Mouse (Mus musculus): ENCODE measurements at regions not wholly inside any gene's neighbourhood (a gene's known extent, or its start where the extent isn't known, plus 50 kb on each side); places are given as distances from the start of the nearest gene placed in this dataset.

- POLR2A ChIA-PET: interaction anchor here in 1 of 4 experiments (0.6 kb wide), 1 partner anchor 374 kb away, joined by 3 read pairs; no protein-coding TSS in a partner anchor
- CTCF ChIA-PET: no interaction called here
Observed at GRCm38 (mm10) chr12:112395909-112396308, 93.3 kb upstream of the A530016L24Rik start.

GRCm38 (mm10) chr12:112403688-112404240 is 85.5 kb upstream of the A530016L24Rik start:
- POLR2A ChIA-PET: no interaction called here
- CTCF ChIA-PET: no interaction called here

GRCm38 (mm10) chr12:112404338-112404737 is 84.9 kb upstream of the A530016L24Rik start:
- CTCF ChIA-PET: no interaction called here
- POLR2A ChIA-PET: no interaction called here

GRCm38 (mm10) chr12:112405781-112406213 is 83.5 kb upstream of the A530016L24Rik start:
- POLR2A ChIA-PET: no interaction called here
- CTCF ChIA-PET: no interaction called here

GRCm38 (mm10) chr12:112411612-112412350 is 77.5 kb upstream of the A530016L24Rik start:
- ChIA-PET POLR2A (interaction anchor here in 1 of 4 experiments (1.0 to 1.4 kb wide), 3 partner anchors 11 to 128 kb away, joined by 3 to 4 read pairs (median 3); no protein-coding TSS in a partner anchor), CTCF (interaction anchor here in 3 of 4 experiments (0.5 to 2.0 kb wide), 8 partner anchors 10 to 266 kb away, joined by 3 to 8 read pairs (median 3); partner anchors contain the start of gene A530016L24Rik (in 1 of the 3))

GRCm38 (mm10) chr12:112412351-112412697 is 76.9 kb upstream of the A530016L24Rik start:
- CTCF ChIA-PET: interaction anchor here in 2 of 4 experiments (0.7 to 2.0 kb wide), 6 partner anchors 10 to 140 kb away, joined by 3 to 8 read pairs (median 3); partner anchors contain the start of gene A530016L24Rik (in 1 of the 2)
- POLR2A ChIA-PET: interaction anchor here in 1 of 4 experiments (1.0 to 1.4 kb wide), 3 partner anchors 10 to 127 kb away, joined by 3 to 4 read pairs (median 3); no protein-coding TSS in a partner anchor

GRCm38 (mm10) chr12:112415926-112416473 is 73.2 kb upstream of the A530016L24Rik start:
- POLR2A ChIA-PET: no interaction called here
- CTCF ChIA-PET: interaction anchor here in 1 of 4 experiments (0.9 kb wide), 2 partner anchors 136 to 229 kb away, joined by 3 read pairs; no protein-coding TSS in a partner anchor

- ChIA-PET POLR2A (no interaction called here), CTCF (interaction anchor here in 1 of 4 experiments (0.9 kb wide), 1 partner anchor 136 kb away, joined by 3 read pairs; no protein-coding TSS in a partner anchor)
Observed at GRCm38 (mm10) chr12:112416537-112416936, 72.7 kb upstream of the A530016L24Rik start.

GRCm38 (mm10) chr12:112418636-112419035 is 70.6 kb upstream of the A530016L24Rik start:
- CTCF ChIA-PET: no interaction called here
- POLR2A ChIA-PET: no interaction called here

GRCm38 (mm10) chr12:112422177-112422576 is 67.1 kb upstream of the A530016L24Rik start:
- POLR2A ChIA-PET: interaction anchor here in 2 of 4 experiments (0.7 to 1.1 kb wide), 2 partner anchors 10 to 272 kb away, joined by 3 to 4 read pairs; no protein-coding TSS in a partner anchor
- CTCF ChIA-PET: interaction anchor here in 3 of 4 experiments (0.6 to 2.3 kb wide), 3 partner anchors 10 to 48 kb away, joined by 3 to 8 read pairs (median 6); no protein-coding TSS in a partner anchor

- CTCF ChIA-PET: no interaction called here
Observed at GRCm38 (mm10) chr12:112424150-112424549, 65.1 kb upstream of the A530016L24Rik start.

GRCm38 (mm10) chr12:112426681-112427080 is 62.6 kb upstream of the A530016L24Rik start:
- ChIA-PET CTCF (no interaction called here), POLR2A (no interaction called here)

More at GRCm38 (mm10) chr12:112424150-112424549, 65.1 kb upstream of the A530016L24Rik start:
- POLR2A ChIA-PET: no interaction called here

- POLR2A ChIA-PET: interaction anchor here in 1 of 4 experiments (1.3 kb wide), 1 partner anchor 19 kb away, joined by 3 read pairs; no protein-coding TSS in a partner anchor
- CTCF ChIA-PET: interaction anchor here in 1 of 4 experiments (0.6 kb wide), 1 partner anchor 272 kb away, joined by 4 read pairs; no protein-coding TSS in a partner anchor
Observed at GRCm38 (mm10) chr12:112430104-112430846, 59.0 kb upstream of the A530016L24Rik start.

- CTCF ChIA-PET: interaction anchor here in 2 of 4 experiments (0.7 to 0.8 kb wide), 2 partner anchors 10 to 320 kb away, joined by 3 read pairs; no protein-coding TSS in a partner anchor
Observed at GRCm38 (mm10) chr12:112433315-112433714, 55.9 kb upstream of the A530016L24Rik start.

GRCm38 (mm10) chr12:112434673-112435294 is 54.5 kb upstream of the A530016L24Rik start:
- ChIA-PET CTCF (no interaction called here), POLR2A (no interaction called here)

More at GRCm38 (mm10) chr12:112433315-112433714, 55.9 kb upstream of the A530016L24Rik start:
- POLR2A ChIA-PET: no interaction called here

- ChIA-PET CTCF (interaction anchor here in 1 of 4 experiments (0.9 kb wide), 1 partner anchor 272 kb away, joined by 4 read pairs; no protein-coding TSS in a partner anchor), POLR2A (interaction anchor here in 1 of 4 experiments (0.9 kb wide), 1 partner anchor 67 kb away, joined by 4 read pairs; no protein-coding TSS in a partner anchor)
Observed at GRCm38 (mm10) chr12:112435295-112436110, 53.7 kb upstream of the A530016L24Rik start.

- ChIA-PET POLR2A (no interaction called here), CTCF (no interaction called here)
Observed at GRCm38 (mm10) chr12:112437046-112437445, 52.2 kb upstream of the A530016L24Rik start.

Measured in embryonic stem cell, embryonic (primary cell).